Comparison of ENCODE assay signal across 8 mouse cellular contexts in the genomic region with DNA sequence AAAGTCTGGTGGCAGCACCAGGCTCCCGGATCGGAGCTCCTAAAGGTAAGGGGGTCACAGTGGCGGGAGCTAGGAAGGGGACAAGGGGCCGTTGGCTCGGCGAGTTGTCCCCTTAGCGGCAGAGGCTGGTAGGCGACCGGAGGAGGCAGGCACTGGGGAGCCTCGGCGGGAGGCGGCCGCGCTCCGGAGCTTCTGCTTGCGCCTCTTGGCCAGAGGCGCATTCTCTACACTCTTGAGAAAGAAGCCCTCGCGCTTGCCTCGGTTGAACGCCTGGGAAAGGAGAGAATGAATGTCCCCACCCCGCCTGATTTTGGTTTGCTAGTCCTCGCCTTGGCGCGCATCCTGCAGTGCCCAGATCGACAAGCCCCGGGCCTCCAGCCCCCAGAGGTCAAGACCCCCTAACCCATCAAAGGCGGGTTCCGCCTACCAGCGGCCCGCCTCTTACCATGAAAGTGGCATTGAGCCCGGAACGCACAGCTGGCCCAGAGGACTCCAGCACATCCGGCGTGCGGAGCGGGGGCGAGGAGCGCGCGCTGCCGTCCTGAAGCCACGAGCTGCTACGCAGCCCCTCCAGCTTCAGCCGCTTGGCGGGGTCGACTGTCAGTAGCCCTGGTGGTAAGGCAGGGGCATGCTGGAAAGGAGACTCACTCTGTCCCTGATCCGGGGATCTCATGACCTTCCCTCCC. TPM values are rescaled to one million over a fixed set of nuclear protein-coding genes. Genes with fewer than 3 reads are reported as not detected.
A peak's percentile ranks its signal among the peaks of the same experiment; 100 is the strongest.
DNase-seq lines count a peak whose midpoint lies in the region; ATAC-seq lines count a peak whose summit lies in the region.

No protein-coding gene starts in this region.

- H3K27me3 ChIP-seq in liver, embryonic 11.5 days (replicated peaks; ENCODE audit: control insufficient read depth, insufficient read depth, low read length): peaks cover 47% of the 10 kb centered on the region
- H3K27me3 ChIP-seq in embryonic facial prominence, embryonic 13.5 days: peaks cover 58% of the 10 kb centered on the region
- peaks cover 45% of the 10 kb centered on the region for H3K27me3 ChIP-seq in intestine, embryonic 14.5 days (replicated peaks; ENCODE audit: control insufficient read depth, insufficient read depth, low read length)
- H3K27me3 ChIP-seq in neural tube, embryonic 14.5 days (ENCODE audit: control insufficient read depth, insufficient read depth, low read length): peaks cover 28% of the 10 kb centered on the region

- no peak for DNase-seq in liver, embryonic 11.5 days (ENCODE audit: low spot score)
- no peak for DNase-seq in liver
- peak; percentile 75 for DNase-seq in intestine, embryonic 14.5 days (ENCODE audit: low spot score)
- DNase-seq in c-Kit-positive CD71-positive TER-119-positive erythroid progenitor cells, embryonic 14.5 days (ENCODE audit: low spot score): no peak
- DNase-seq in thymus, postnatal 25 days: no peak

- WGBS in liver, embryonic 11.5 days: 5% methylated on average over 48 of the region's 48 CpGs
- 4% methylated on average over 48 of the region's 48 CpGs for WGBS in embryonic facial prominence, embryonic 13.5 days
- 9% methylated on average over 48 of the region's 48 CpGs for WGBS in intestine, embryonic 14.5 days
- WGBS in neural tube, embryonic 14.5 days: 1% methylated on average over 47 of the region's 48 CpGs

- no peak overlapping the region for H3K4me3 ChIP-seq in liver, embryonic 11.5 days (ENCODE audit: low read depth, low read length)
- H3K4me3 ChIP-seq in embryonic facial prominence, embryonic 13.5 days: peak overlapping the region; percentile 32
- no peak overlapping the region for H3K4me3 ChIP-seq in intestine, embryonic 14.5 days (ENCODE audit: low read depth, low read length)
- peak overlapping the region; percentile 18 for H3K4me3 ChIP-seq in neural tube, embryonic 14.5 days (ENCODE audit: low read depth, low read length)

- no peak overlapping the region for H3K9ac ChIP-seq in liver, embryonic 11.5 days (ENCODE audit: low read depth, low read length)
- peak overlapping the region; percentile 51; the same call in 1 of the 2 replicates for H3K9ac ChIP-seq in embryonic facial prominence, embryonic 13.5 days
- H3K9ac ChIP-seq in intestine, embryonic 14.5 days (ENCODE audit: low read length): no peak overlapping the region
- peak overlapping the region; percentile 33; the same call in 1 of the 2 replicates for H3K9ac ChIP-seq in neural tube, embryonic 14.5 days (replicated peaks; ENCODE audit: low read depth, low read length)

- peaks cover 11% of the 10 kb centered on the region for H3K4me1 ChIP-seq in liver, embryonic 11.5 days (replicated peaks; ENCODE audit: control insufficient read depth, insufficient read depth, low read length)
- H3K4me1 ChIP-seq in embryonic facial prominence, embryonic 13.5 days: peaks cover 23% of the 10 kb centered on the region
- no peaks in the 10 kb centered on the region for H3K4me1 ChIP-seq in intestine, embryonic 14.5 days (replicated peaks; ENCODE audit: control insufficient read depth, insufficient read depth, low read length)
- peaks cover 14% of the 10 kb centered on the region for H3K4me1 ChIP-seq in neural tube, embryonic 14.5 days (ENCODE audit: control insufficient read depth, insufficient read depth, low read length)

- peak overlapping the region; percentile 39 for H3K4me2 ChIP-seq in liver, embryonic 11.5 days
- H3K4me2 ChIP-seq in embryonic facial prominence, embryonic 13.5 days: peak overlapping the region; percentile 58
- H3K4me2 ChIP-seq in intestine, embryonic 14.5 days (ENCODE audit: low read length): peak overlapping the region; percentile 23
- peak overlapping the region; percentile 53 for H3K4me2 ChIP-seq in neural tube, embryonic 14.5 days (ENCODE audit: low read depth, low read length)

- H3K36me3 ChIP-seq in liver, embryonic 11.5 days (ENCODE audit: control insufficient read depth, insufficient read depth, low read length): no peaks in the 10 kb centered on the region; the same call in 1 of the 2 replicates
- peaks cover 44% of the 10 kb centered on the region for H3K36me3 ChIP-seq in embryonic facial prominence, embryonic 13.5 days
- peaks cover 32% of the 10 kb centered on the region for H3K36me3 ChIP-seq in intestine, embryonic 14.5 days (ENCODE audit: control insufficient read depth, insufficient read depth, low read length)
- H3K36me3 ChIP-seq in neural tube, embryonic 14.5 days (ENCODE audit: control insufficient read depth, insufficient read depth, low read length): no peaks in the 10 kb centered on the region

- H3K27ac ChIP-seq in liver, embryonic 11.5 days (ENCODE audit: low read depth, low read length): no peak overlapping the region
- no peak overlapping the region for H3K27ac ChIP-seq in embryonic facial prominence, embryonic 13.5 days
- no peak overlapping the region for H3K27ac ChIP-seq in intestine, embryonic 14.5 days (ENCODE audit: low read depth)
- H3K27ac ChIP-seq in neural tube, embryonic 14.5 days (ENCODE audit: low read depth, low read length): no peak overlapping the region

- ATAC-seq in liver, embryonic 11.5 days (replicated peaks; ENCODE audit: low FRiP score): no peak
- ATAC-seq in embryonic facial prominence, embryonic 13.5 days (ENCODE audit: insufficient number of reproducible peaks, insufficient read depth, low FRiP score, low TSS enrichment, low read depth): no peak
- ATAC-seq in intestine, embryonic 14.5 days (replicated peaks; ENCODE audit: low FRiP score, low TSS enrichment, low read depth): no peak
- peak; percentile 22; the same call in 1 of the 2 replicates for ATAC-seq in neural tube, embryonic 14.5 days (ENCODE audit: low read depth)
- no peak for ATAC-seq in inflammation-experienced regulatory T-cells, adult 6 months

- H3K9me3 ChIP-seq in liver, embryonic 11.5 days (ENCODE audit: control insufficient read depth, low read length): no peaks in the 10 kb centered on the region
- no peaks in the 10 kb centered on the region for H3K9me3 ChIP-seq in embryonic facial prominence, embryonic 13.5 days
- peaks cover 4% of the 10 kb centered on the region; the same call in 1 of the 2 replicates for H3K9me3 ChIP-seq in intestine, embryonic 14.5 days (ENCODE audit: control insufficient read depth, low read length)
- H3K9me3 ChIP-seq in neural tube, embryonic 14.5 days (ENCODE audit: control insufficient read depth, low read length): no peaks in the 10 kb centered on the region

RNA-seq across cellular contexts. Expression of gene Rps6ka4, which starts 10.4 kb away (rescaled TPM):
- polyA plus RNA-seq in liver, embryonic 11.5 days (2014; fragmentation: Nextera tagmentation; extraction: Ambion mirVana): 11.5 and 12.6 TPM in 2 replicates
- polyA plus RNA-seq in embryonic facial prominence, embryonic 13.5 days (2015; fragmentation: Nextera tagmentation; extraction: Ambion mirVana): 20.9 and 24.3 TPM in 2 replicates
- 18.9 and 20.3 TPM in 2 replicates for polyA plus RNA-seq in intestine, embryonic 14.5 days (2014; fragmentation: Nextera tagmentation; extraction: Ambion mirVana)
- polyA plus RNA-seq in neural tube, embryonic 14.5 days (2014; fragmentation: Nextera tagmentation; extraction: Ambion mirVana): 9.6 and 10.4 TPM in 2 replicates
- polyA plus RNA-seq in inflammation-experienced regulatory T-cells, adult 6 months (2017; shearing (Covaris generic)): 10 to 100 TPM in 1 of 3 experiments, 1 to 10 TPM in 2; 7.4 to 13.5 (median 8.6) TPM

RNA-seq across cellular contexts. Expression of gene Ccdc88b, which starts 28.0 kb away (rescaled TPM):
- 2.8 and 4.4 TPM in 2 replicates for polyA plus RNA-seq in liver, embryonic 11.5 days (2014; fragmentation: Nextera tagmentation; extraction: Ambion mirVana)
- 0.25 and 0.88 TPM in 2 replicates for polyA plus RNA-seq in embryonic facial prominence, embryonic 13.5 days (2015; fragmentation: Nextera tagmentation; extraction: Ambion mirVana)
- polyA plus RNA-seq in intestine, embryonic 14.5 days (2014; fragmentation: Nextera tagmentation; extraction: Ambion mirVana): 0.85 and 1.0 TPM in 2 replicates
- polyA plus RNA-seq in neural tube, embryonic 14.5 days (2014; fragmentation: Nextera tagmentation; extraction: Ambion mirVana): 0.32 TPM in 2 replicates
- 1 to 10 TPM; 4.4 to 5.8 (median 4.7) TPM for polyA plus RNA-seq in inflammation-experienced regulatory T-cells, adult 6 months (2017; shearing (Covaris generic))

Comparison
In these comparisons a context has a peak if more than half of its experiments do, and no peak if none do; other contexts are left out.
1. H3K4me3 ChIP-seq: peak in embryonic facial prominence, embryonic 13.5 days (single experiment) and neural tube, embryonic 14.5 days (single experiment); none in liver, embryonic 11.5 days (single experiment) and intestine, embryonic 14.5 days (single experiment).
2. H3K9ac ChIP-seq: peak in embryonic facial prominence, embryonic 13.5 days (single experiment) and neural tube, embryonic 14.5 days (single experiment); none in liver, embryonic 11.5 days (single experiment) and intestine, embryonic 14.5 days (single experiment).
3. Peak in every context shown above with its lines, with median percentiles within 50 percentile points of each other: H3K4me2 ChIP-seq.